Mouse (Mus musculus): ENCODE measurements around the gene Acot7. TPM values are rescaled to one million over a fixed set of nuclear protein-coding genes. Genes with fewer than 3 reads are reported as not detected.

Acot7 gene
- polyA plus RNA-seq, 2 experiments = 47.3 to 50.3 TPM

- H3K4me2 ChIP-seq (replicated peaks; ENCODE audit: low read depth, low read length, severe bottlenecking) = no peak overlapping the region
- H3K9ac ChIP-seq (ENCODE audit: low read depth, low read length, severe bottlenecking) = no peak overlapping the region
- H3K4me3 ChIP-seq (replicated peaks; ENCODE audit: low read length) = no peak overlapping the region
- no peaks in the 10 kb centered on the region for H3K27me3 ChIP-seq (ENCODE audit: control insufficient read depth, insufficient read depth, low read length)
- H3K4me1 ChIP-seq (ENCODE audit: control insufficient read depth, insufficient read depth, low read length) = no peaks in the 10 kb centered on the region
- H3K36me3 ChIP-seq (ENCODE audit: control insufficient read depth, insufficient read depth, low read length) = no peaks in the 10 kb centered on the region
- ATAC-seq (ENCODE audit: low FRiP score, low read depth) (no peak), DNase-seq (ENCODE audit: low spot score) (no peak)
- TF ChIP-seq POLR2A (IDR thresholded peaks at IDR 0.05; ENCODE audit: borderline replicate concordance, extremely low read depth, insufficient read depth, insufficient read length) = no peak
- no peaks in the 10 kb centered on the region for H3K9me3 ChIP-seq (ENCODE audit: control insufficient read depth, low read length)
- no peak overlapping the region for H3K27ac ChIP-seq (replicated peaks; ENCODE audit: low read depth, low read length)
- WGBS = 85% methylated on average over 7 of the region's 7 CpGs
These were observed 53.4 kb downstream of the Acot7 start for GRCm38 (mm10) chr4:152231326-152231725.

DNA sequence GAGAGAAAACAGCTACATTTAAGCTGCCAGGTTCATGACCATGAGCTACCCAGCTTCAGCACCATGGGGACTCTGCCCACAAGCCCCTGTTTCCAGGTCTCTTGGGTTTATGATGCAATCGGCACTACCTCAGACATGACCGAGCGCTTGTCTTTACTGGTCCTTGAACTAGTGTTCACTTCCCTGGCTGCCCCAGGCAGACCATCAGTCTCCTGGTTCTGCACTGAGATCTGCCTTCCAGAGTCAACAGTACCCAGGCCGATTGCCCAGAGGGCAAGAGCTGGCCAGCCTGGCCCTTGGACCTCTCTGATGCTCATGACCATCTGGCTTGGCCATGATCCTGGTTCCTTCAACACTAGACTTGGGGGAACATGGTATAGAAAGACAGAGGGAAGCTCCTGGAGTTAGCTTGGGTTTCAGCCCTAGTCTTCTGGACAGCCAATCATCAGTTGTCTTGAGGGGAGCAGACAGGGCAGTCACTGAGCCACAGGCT lies 54.5 kb downstream of the Acot7 start:
- Histone ChIP-seq H3K27me3 (ENCODE audit: control insufficient read depth, insufficient read depth, low read length) (no peaks in the 10 kb centered on the region), H3K4me1 (ENCODE audit: control insufficient read depth, insufficient read depth, low read length) (no peaks in the 10 kb centered on the region), H3K9ac (ENCODE audit: low read depth, low read length, severe bottlenecking) (no peak overlapping the region), H3K4me2 (replicated peaks; ENCODE audit: low read depth, low read length, severe bottlenecking) (no peak overlapping the region), H3K27ac (replicated peaks; ENCODE audit: low read depth, low read length) (no peak overlapping the region), H3K4me3 (replicated peaks; ENCODE audit: low read length) (no peak overlapping the region), H3K9me3 (ENCODE audit: control insufficient read depth, low read length) (no peaks in the 10 kb centered on the region), H3K36me3 (ENCODE audit: control insufficient read depth, insufficient read depth, low read length) (no peaks in the 10 kb centered on the region)
- WGBS = 88% methylated on average over 4 of the region's 4 CpGs
- no peak for TF ChIP-seq POLR2A (IDR thresholded peaks at IDR 0.05; ENCODE audit: borderline replicate concordance, extremely low read depth, insufficient read depth, insufficient read length)
- DNase-seq (ENCODE audit: low spot score) (no peak), ATAC-seq (ENCODE audit: low FRiP score, low read depth) (no peak)

DNA sequence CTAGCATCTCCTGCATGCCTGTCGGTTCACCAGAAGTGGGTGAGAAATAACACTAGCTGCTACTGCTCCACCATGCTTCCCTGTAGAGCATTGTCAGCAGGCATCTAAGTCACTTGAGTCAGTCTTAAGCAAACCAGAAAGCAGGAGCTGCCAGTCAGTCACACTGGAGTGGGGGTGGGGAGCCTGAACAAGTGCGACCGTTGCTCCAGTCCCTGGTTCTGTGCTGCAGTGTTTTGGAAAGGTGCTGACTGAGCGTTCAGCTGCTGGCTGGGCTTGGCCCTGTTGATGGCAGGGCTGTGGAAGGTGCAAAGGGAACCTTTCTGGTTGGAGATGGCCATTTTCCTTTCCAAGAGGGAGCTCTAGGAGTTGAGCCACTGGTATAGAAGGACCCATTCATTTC lies 62.0 kb downstream of the Acot7 start:
- WGBS = 70% methylated on average over 4 of the region's 4 CpGs
- H3K27me3 ChIP-seq (ENCODE audit: control insufficient read depth, insufficient read depth, low read length) = no peaks in the 10 kb centered on the region
- H3K4me3 ChIP-seq (replicated peaks; ENCODE audit: low read length) = no peak overlapping the region
- H3K9me3 ChIP-seq (ENCODE audit: control insufficient read depth, low read length) = no peaks in the 10 kb centered on the region
- no peak overlapping the region for H3K9ac ChIP-seq (ENCODE audit: low read depth, low read length, severe bottlenecking)
- no peaks in the 10 kb centered on the region for H3K36me3 ChIP-seq (ENCODE audit: control insufficient read depth, insufficient read depth, low read length)
- TF ChIP-seq POLR2A (IDR thresholded peaks at IDR 0.05; ENCODE audit: borderline replicate concordance, extremely low read depth, insufficient read depth, insufficient read length) = no peak
- DNase-seq (ENCODE audit: low spot score) = no peak
- no peak overlapping the region for H3K27ac ChIP-seq (replicated peaks; ENCODE audit: low read depth, low read length)
- no peaks in the 10 kb centered on the region for H3K4me1 ChIP-seq (ENCODE audit: control insufficient read depth, insufficient read depth, low read length)
- no peak for ATAC-seq (ENCODE audit: low FRiP score, low read depth)
- H3K4me2 ChIP-seq (replicated peaks; ENCODE audit: low read depth, low read length, severe bottlenecking) = no peak overlapping the region

DNA sequence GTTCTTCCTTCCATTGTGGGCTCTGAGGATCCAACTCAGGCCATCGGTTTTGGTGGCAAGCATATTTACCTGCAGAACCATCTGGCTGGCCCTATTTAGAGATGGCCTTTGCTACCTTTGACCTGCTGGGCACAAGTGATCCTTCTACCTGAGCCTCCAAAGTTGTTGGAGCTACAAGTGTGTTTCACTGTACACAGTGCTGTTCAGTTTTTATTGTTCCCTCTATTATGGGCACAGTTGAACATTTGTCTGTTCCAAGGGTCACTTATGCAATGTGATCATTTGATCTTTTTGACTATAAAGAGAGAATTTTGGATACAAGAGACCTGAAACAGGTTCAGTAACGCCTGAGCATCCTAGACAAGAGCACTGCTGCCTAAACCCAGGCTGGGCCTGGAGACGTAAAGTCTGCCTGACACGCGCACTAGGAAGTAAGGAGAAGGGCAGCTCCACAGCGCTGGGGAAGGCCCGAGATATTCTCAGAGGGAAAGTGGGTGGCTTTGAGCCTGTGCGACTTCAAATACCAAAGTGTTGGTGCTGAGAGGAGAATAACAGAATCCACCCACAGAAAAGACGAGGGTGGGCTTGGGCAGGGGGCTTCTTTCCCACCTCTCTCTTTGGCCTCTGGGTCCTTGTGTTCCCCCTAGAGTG lies 65.4 kb downstream of the Acot7 start:
- ATAC-seq (ENCODE audit: low FRiP score, low read depth) = no peak
- Histone ChIP-seq H3K36me3 (ENCODE audit: control insufficient read depth, insufficient read depth, low read length) (no peaks in the 10 kb centered on the region), H3K4me2 (replicated peaks; ENCODE audit: low read depth, low read length, severe bottlenecking) (no peak overlapping the region), H3K27ac (replicated peaks; ENCODE audit: low read depth, low read length) (no peak overlapping the region), H3K9ac (ENCODE audit: low read depth, low read length, severe bottlenecking) (no peak overlapping the region), H3K27me3 (ENCODE audit: control insufficient read depth, insufficient read depth, low read length) (no peaks in the 10 kb centered on the region), H3K9me3 (ENCODE audit: control insufficient read depth, low read length) (no peaks in the 10 kb centered on the region), H3K4me3 (replicated peaks; ENCODE audit: low read length) (no peak overlapping the region), H3K4me1 (ENCODE audit: control insufficient read depth, insufficient read depth, low read length) (no peaks in the 10 kb centered on the region; the same call in 1 of the 2 replicates)
- WGBS = 81% methylated on average over 9 of the region's 9 CpGs
- no peak for DNase-seq (ENCODE audit: low spot score)
- TF ChIP-seq POLR2A (IDR thresholded peaks at IDR 0.05; ENCODE audit: borderline replicate concordance, extremely low read depth, insufficient read depth, insufficient read length) = no peak

DNA sequence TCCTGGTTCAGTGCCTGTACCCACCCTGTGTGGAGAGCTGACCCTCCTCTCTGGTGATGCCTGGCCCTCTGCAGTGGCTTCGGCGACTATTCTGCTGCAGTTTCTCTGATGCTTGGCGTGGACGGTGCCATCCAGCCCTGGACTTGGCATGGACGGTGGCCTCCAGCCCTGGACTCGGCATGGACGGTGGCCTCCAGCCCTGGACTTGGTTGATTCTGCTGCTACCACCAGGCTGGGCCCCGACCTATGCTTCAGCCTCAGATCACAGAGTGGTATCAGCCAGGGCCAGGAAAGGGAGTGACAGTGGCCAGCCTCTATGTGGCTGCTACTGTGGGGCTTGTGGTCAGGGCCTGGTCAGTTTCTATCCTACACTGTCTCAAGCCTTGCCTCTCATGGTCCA lies 66.0 kb downstream of the Acot7 start:
- ATAC-seq (ENCODE audit: low FRiP score, low read depth) (no peak), DNase-seq (ENCODE audit: low spot score) (no peak)
- no peaks in the 10 kb centered on the region for H3K9me3 ChIP-seq (ENCODE audit: control insufficient read depth, low read length)
- H3K9ac ChIP-seq (ENCODE audit: low read depth, low read length, severe bottlenecking) = no peak overlapping the region
- no peak overlapping the region for H3K27ac ChIP-seq (replicated peaks; ENCODE audit: low read depth, low read length)
- no peak overlapping the region for H3K4me3 ChIP-seq (replicated peaks; ENCODE audit: low read length)
- H3K4me2 ChIP-seq (replicated peaks; ENCODE audit: low read depth, low read length, severe bottlenecking) = no peak overlapping the region
- no peaks in the 10 kb centered on the region for H3K27me3 ChIP-seq (ENCODE audit: control insufficient read depth, insufficient read depth, low read length)
- TF ChIP-seq POLR2A (IDR thresholded peaks at IDR 0.05; ENCODE audit: borderline replicate concordance, extremely low read depth, insufficient read depth, insufficient read length) = no peak
- H3K4me1 ChIP-seq (ENCODE audit: control insufficient read depth, insufficient read depth, low read length) = no peaks in the 10 kb centered on the region; the same call in 1 of the 2 replicates
- WGBS = 88% methylated on average over 8 of the region's 8 CpGs
- no peaks in the 10 kb centered on the region for H3K36me3 ChIP-seq (ENCODE audit: control insufficient read depth, insufficient read depth, low read length)
